Mouse (Mus musculus) testis, adult 10 weeks (tissue): ENCODE results near the gene Lysmd3. TPM values are rescaled to one million over a fixed set of nuclear protein-coding genes. Genes with fewer than 3 reads are reported as not detected.

ENCODE experiments used
- polyA plus RNA-seq: library from polyadenylated mRNA; stranded (reverse); fragments of 350-450 nt; fragmentation: Illumina TruSeq; extraction: RNeasy Lipid Tissue Mini Kit (QIAGEN cat#74804); gene quantifications from one replicate; pipeline ENCODE4 v1.2.3, GENCODE M21; 2014; ENCODE audit warnings: low read depth, low replicate concordance

Gene Lysmd3
- polyA plus RNA-seq, result 20.1 TPM

GRCm38 (mm10) chr13:81657351-81658052 is at the start of gene Lysmd3:
Gene Lysmd3 (plus strand): TSS chr13:81657663.

GRCm38 (mm10) chr13:81632720-81633415 is 24.6 kb upstream of the Lysmd3 start, which contains the start of gene Adgrv1:
Gene Adgrv1 (minus strand): TSS chr13:81633154.

DNA sequence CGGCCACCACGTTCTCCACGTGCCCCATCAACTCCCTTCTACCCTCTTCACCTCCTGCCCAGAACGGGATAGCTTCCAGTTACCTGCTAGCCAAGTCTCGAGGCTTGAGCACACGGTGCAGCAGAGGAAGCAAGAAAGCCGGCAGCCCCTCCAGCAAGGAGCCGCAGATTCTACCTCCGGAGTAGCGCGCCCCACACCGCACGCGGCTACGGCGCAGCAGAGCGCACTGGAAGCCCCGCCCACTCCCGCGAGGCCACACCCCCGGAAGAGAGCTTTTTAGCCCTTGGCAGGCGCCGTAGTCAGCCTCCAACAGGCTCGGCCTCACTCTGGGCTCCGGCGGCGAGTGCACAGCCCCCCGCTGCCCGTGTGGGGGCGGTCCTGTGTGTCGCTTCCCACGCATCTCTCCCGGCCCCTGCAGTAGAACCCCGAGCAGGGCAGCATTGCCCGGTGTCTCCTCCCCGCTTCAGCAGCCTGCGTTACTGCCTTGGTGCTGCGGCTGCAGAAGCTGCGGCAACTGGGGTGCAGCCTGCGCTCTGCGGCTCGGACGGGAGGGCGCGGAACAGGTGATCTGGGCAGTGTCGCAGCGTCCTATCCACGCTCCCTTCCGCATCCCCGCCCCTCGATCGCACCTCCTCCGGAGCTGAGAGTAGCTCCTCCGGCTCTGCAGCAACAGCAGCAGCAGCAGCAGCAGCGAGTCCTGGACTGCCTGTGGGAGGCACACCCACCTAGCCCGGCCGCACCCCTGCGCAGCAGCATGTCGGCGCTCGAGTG is 53.5 kb downstream of the Lysmd3 start, which contains the start of the genes Polr3g and Mblac2:
Gene Polr3g, minus strand, starts transcription at position 239 of the 771 bp plus-strand sequence.
Gene Mblac2, plus strand, starts transcription at position 567 of the 771 bp plus-strand sequence.

Other genes starting within 250 kb of the Lysmd3 start
- gene Adgrv1, start 24.5 kb upstream of the Lysmd3 start, polyA plus RNA-seq, result 10.0 TPM
- 34.3 TPM for gene Polr3g, start 53.4 kb downstream of the Lysmd3 start, polyA plus RNA-seq
- 8.8 TPM for gene Mblac2, start 53.7 kb downstream of the Lysmd3 start, polyA plus RNA-seq
- 518 TPM for gene Cetn3, start 125.4 kb downstream of the Lysmd3 start, polyA plus RNA-seq